Mouse (Mus musculus): ENCODE measurements around the gene Tbc1d22b.
"Not testable (repeated sequence)": the region's sequence is repeated elsewhere in the genome, so short reads cannot be mapped to it uniquely, and the experiment has no call there.

Tbc1d22b gene

DNA sequence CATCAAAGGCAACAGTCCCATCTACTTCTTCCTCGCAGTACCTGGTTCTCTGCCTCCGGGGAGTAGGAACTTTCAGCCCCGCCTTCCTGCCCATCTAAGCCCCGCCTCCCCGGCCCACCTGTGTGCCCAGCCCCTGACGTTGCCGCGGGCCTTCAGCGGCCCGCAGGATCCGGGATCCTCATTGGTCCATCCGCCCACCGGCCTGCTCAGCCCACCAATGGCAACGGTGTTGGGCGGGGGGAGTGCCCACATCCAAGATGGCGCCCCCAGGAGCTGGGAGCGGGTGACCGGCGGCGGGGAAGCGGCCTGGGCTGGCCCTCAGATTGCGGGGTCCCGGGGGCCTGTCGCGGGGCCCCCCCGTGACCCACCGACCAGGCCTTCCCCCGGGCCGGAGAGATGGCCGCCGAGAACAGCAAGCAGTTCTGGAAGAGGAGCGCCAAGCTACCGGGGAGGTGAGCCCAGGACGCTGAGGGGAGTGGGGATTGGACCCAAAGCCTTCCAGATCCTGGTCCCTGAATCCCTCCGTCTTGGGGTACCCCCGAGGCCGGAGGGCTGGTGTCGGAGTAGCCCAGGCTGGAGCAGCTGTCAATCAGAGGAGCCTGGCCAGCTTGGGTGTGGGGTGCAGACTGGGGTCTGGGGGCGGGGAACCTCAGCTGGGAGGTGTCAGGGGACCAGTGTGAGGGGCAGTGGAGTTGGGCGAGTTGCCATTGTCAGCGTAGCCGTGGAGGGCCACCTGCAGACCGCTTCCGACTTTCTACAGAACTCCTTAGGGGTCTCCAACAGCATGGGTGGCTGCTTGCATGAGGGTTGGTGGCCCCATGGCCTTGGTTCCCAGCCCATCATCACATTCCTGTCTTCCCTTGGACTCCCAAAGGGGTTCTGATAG lies at the start of gene Tbc1d22b, which contains the start of gene Gm17657:
Tbc1d22b (plus strand) TSS at position 243 of the 886 bp plus-strand sequence.
Gm17657 (minus strand) TSS at position 96 of the 886 bp plus-strand sequence.
- peak; percentile 98 for DNase-seq (ENCODE audit: low read depth, low spot score)

DNA sequence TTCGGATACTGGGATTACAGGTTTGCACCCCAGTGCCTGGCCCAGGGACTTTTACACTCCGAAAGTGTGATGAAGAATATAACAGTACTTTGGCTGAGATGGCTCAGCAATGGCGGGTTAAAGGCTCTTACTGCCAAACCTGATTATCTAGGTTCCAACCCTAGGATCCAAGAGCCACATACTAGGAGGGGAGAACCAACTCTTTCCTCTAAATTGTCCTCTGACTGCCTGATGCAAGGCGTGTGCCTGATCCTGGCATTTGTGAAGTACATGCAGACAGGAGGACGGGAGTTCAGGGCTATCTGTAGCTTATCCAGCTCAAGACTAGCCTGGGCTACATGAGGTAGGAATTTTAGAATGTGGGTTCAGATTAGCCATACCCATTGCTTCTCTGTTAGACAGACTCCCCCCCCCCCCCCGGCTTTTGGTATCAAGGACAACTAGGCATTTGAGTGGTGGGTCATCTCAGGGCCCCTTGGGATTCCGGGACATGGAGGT lies 49.3 kb upstream of the Tbc1d22b start:
- DNase-seq (ENCODE audit: low read depth, low spot score): no peak

DNA sequence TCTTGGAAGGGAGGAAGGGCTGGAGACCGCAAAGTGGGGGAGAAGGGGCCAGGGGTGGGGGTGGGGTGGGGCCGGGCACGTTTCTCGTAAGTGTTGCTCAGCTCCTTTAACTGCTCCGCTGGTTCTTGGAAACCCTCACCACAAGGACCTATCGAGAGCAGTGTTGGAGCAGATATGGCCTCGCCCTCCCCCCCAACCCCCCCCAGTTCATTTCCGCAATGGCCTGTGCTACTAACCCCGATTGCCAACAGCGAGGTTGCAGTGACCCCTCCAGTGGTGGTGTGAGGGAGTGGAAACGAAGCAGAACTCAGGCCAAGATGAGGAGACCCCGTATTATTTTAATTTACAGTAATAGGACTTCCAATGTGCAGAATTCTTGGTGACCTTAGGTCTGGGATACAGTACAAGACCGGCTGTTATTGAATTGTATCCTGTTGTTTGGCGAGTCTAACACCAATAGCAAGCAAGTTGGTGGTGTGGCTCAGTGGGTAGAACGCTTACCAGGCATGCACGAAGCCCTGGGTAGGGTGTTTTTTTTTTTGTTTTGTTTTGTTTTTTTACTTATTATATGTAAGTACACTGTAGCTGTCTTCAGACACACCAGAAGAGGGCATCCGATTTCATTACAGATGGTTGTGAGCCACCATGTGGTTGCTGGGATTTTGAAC lies 48.6 kb upstream of the Tbc1d22b start:
- no peak for DNase-seq (ENCODE audit: low read depth, low spot score)

DNA sequence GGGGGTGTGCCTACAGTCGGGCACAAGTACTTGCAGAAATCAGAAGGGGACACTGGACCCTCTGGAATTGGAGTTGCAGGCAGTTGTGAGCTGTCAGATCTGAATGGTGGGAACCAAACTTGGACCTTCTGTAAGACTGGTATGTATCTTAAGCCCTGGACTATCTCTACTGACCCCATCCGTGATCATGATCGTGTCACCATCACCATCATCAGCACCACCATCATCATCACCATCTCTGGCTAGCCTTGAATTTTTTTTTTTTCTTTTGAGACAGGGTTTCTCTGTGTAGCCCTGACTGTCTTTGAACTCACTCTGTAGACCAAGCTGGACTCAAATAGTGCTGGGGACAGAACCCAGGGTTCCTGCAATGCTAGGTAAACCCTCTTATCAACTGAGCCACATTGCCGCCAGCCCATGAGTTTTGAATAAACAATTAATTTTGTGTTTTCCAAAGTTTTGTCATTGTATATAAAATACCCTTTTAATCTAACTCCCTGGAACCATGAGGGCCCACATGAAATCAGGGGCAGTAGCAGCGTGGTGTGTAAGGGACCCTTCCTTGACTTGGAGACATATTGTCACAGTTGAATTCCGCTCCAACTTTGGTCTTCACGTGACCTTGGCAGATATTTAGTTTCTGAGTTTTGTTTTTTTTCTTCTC lies 47.4 kb upstream of the Tbc1d22b start:
- no peak for DNase-seq (ENCODE audit: low read depth, low spot score)

GRCm38 (mm10) chr17:29502669-29503665 lies 46.6 kb upstream of the Tbc1d22b start:
- DNase-seq (ENCODE audit: low read depth, low spot score): no peak

GRCm38 (mm10) chr17:29503700-29504099 lies 45.9 kb upstream of the Tbc1d22b start:
- peak; percentile 62 for DNase-seq (ENCODE audit: low read depth, low spot score)

- DNase-seq (ENCODE audit: low read depth, low spot score): peak; percentile 30
These were observed 40.5 kb upstream of the Tbc1d22b start for GRCm38 (mm10) chr17:29508927-29509608.

GRCm38 (mm10) chr17:29510691-29511090 lies 38.9 kb upstream of the Tbc1d22b start:
- DNase-seq (ENCODE audit: low read depth, low spot score): no peak

- peak; percentile 85 for DNase-seq (ENCODE audit: low read depth, low spot score)
These were observed 36.4 kb upstream of the Tbc1d22b start for GRCm38 (mm10) chr17:29513044-29513730.

- DNase-seq (ENCODE audit: low read depth, low spot score): peak; percentile 87
These were observed 35.1 kb upstream of the Tbc1d22b start for GRCm38 (mm10) chr17:29514435-29514834.

- not testable (repeated sequence) for DNase-seq (ENCODE audit: low read depth, low spot score)
These were observed 30.9 kb upstream of the Tbc1d22b start for GRCm38 (mm10) chr17:29518665-29519064.

- peak; percentile 87 for DNase-seq (ENCODE audit: low read depth, low spot score)
These were observed 29.9 kb upstream of the Tbc1d22b start for GRCm38 (mm10) chr17:29519731-29520130.

- peak; percentile 50 for DNase-seq (ENCODE audit: low read depth, low spot score)
These were observed 24.0 kb upstream of the Tbc1d22b start for GRCm38 (mm10) chr17:29525613-29526012.

- DNase-seq (ENCODE audit: low read depth, low spot score): peak; percentile 49
These were observed 20.9 kb upstream of the Tbc1d22b start for GRCm38 (mm10) chr17:29528568-29529187.

DNA sequence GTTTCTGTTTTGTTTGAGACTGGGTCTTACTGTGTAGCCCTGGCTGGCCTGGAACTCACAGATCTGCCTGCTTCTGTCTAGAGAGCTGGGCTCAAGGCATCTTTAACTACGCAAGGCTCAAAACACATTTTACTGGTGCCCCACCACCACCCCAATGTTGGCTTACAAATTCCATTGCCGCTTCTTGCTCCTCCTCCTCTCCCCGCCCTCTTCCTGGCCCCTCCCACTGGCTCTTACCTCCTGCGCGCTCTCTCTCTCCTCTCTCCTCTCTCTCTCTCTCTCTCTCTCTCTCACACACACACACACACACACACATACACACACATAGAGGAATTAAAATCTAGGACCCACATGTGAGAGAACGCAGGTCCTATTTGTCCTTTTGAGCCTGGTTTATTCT lies 19.1 kb upstream of the Tbc1d22b start:
- peak; percentile 56 for DNase-seq (ENCODE audit: low read depth, low spot score)

GRCm38 (mm10) chr17:29531278-29531677 lies 18.3 kb upstream of the Tbc1d22b start:
- DNase-seq (ENCODE audit: low read depth, low spot score): peak; percentile 89

- DNase-seq (ENCODE audit: low read depth, low spot score): peak; percentile 21
These were observed 17.7 kb upstream of the Tbc1d22b start for GRCm38 (mm10) chr17:29531757-29532384.

- no peak for DNase-seq (ENCODE audit: low read depth, low spot score)
These were observed 15.7 kb upstream of the Tbc1d22b start for GRCm38 (mm10) chr17:29533866-29534265.

Measured in ZHBTc4 (cell line).